Mouse (Mus musculus) layer of hippocampus, postnatal 36 days (tissue): ENCODE results near the gene Nuak2. TPM values are rescaled to one million over a fixed set of nuclear protein-coding genes. Genes with fewer than 3 reads are reported as not detected.
"Not testable (repeated sequence)": the region's sequence is repeated elsewhere in the genome, so short reads cannot be mapped to it uniquely, and the experiment has no call there.

ENCODE experiments used
- DNase-seq, 2 experiments: peaks; one replicate each; pipeline ENCODE4 v3.0.0; 2022
- total RNA-seq, 2 experiments: library from RNA; stranded (reverse); gene quantifications; 2 replicates each; pipeline ENCODE4 v1.2.3; 2021

Nuak2 gene
- total RNA-seq, 2 experiments from 2014 or later: 0.63 to 1.1 TPM

GRCm38 (mm10) chr1:132328565-132328964 is 12.6 kb downstream of the Nuak2 start:
- no peak for DNase-seq

DNA sequence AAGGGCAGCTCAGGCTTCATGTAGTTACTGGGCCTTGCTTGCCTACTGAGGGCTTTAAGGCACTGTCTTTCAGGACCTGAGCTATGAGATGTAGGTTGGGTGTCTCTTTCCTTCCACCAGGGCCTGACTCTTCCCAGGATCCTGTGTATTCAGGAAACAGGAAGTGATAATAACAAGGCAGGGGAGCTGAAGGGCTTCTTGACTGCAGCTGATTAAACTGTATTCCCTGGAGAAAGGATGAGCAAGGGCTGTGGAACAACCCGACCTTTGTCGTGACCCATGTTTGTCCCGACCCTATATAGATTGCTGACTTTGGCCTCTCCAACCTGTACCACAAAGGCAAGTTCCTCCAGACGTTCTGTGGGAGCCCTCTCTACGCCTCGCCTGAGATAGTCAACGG is 13.7 kb downstream of the Nuak2 start:
- DNase-seq: no peak

DNA sequence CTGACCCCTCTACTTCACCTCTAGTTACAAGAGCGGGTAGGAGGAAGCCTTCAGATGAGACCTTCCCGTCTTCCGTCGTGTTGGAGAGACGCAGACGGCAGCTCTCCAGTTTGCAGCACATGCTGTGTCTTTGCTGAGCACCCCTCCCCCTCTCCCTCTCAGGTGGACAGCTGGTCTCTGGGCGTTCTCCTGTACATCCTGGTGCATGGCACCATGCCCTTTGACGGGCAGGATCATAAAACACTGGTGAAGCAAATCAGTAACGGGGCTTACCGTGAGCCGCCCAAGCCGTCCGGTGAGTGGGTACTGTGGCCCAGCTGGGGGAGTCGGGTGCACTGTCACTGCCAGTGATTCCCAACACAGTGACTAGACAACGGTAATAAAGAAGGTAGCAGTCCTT is 14.5 kb downstream of the Nuak2 start:
- DNase-seq: no peak

- DNase-seq: no peak
These were observed 15.4 kb downstream of the Nuak2 start for GRCm38 (mm10) chr1:132331283-132331682.

DNA sequence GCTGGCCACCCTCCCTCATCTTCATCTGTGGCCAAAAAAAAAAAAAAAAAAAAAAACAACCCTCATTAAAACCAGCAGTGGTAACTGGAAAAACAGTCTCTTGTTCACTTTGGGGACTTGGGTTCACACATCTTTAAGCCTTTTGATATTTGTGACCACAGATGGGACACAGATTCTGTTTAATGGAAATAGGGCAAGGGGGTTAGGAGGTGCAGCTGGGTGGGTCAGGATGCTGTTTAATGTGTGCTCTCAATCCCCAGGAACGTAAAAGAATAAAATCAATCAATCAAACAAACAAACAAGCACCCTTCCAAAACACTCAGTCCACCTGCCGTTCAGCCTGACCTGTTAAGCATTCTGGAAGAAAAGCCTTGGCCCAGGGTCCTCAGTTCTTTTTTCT is 17.3 kb downstream of the Nuak2 start:
- DNase-seq: no peak

GRCm38 (mm10) chr1:132333675-132334141 is 17.8 kb downstream of the Nuak2 start:
- no peak for DNase-seq

DNA sequence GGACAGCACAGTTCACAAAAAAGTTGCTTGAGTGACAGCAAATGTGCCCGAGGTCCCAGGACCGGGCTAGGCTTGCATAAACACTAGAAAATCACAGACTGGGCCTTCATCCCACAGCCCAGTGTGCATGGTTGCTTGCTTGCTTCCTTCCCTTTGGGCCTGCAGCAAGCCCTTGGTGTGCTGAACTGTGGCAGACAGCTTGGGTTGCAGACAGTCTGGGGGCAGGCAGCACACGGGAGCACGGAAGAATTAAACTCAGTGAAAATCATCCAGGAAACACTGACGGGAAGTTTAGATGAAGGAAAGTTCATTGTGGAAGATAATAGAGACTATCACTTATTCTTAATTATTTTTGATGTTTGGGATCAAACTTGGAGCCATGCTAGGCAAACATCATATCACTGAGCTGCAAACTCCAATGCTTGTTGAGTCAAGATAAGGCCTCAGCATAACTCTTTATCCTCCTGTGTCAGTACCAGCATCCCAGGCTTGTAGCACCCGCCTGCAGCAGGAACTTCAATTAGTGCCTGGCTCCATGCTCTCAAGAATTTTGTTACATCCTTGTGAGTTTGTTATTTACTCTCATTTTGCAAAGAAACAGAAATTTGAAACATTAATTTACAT is 18.4 kb downstream of the Nuak2 start:
- no peak for DNase-seq

GRCm38 (mm10) chr1:132335378-132335965 is 19.5 kb downstream of the Nuak2 start:
- no peak for DNase-seq

GRCm38 (mm10) chr1:132336921-132337320 is 21.0 kb downstream of the Nuak2 start:
- no peak for DNase-seq

DNA sequence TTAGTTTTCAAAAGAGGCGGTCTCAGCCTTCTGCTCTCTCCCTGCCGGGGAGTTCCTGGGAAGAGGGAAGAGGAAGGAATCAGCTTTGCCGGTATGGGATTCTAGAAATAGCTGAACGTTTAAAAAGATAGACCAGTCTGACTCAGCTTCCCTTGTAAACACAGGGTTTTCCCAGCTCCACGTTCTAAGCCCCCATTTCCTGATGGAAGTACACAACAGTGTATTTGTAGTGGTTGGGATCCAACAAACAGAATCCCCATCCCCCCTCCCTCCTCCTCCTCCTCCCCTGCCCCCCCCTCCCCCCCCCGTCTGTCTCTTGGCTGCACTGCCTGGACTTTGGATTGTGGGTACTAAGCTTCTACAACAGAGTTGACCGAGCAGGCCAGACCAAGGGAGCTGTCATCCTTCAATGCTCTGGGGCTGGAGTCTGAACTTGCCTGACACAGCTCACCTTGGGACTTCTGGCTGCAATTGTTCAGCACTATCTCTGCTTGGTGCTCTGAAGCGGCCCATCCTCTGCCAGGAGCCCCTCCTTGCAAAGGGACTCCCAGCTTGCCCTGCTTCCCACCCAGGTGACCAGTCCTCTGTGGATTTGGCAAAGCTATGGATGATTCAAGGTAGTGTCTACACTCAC is 22.2 kb downstream of the Nuak2 start:
- no peak for DNase-seq

DNA sequence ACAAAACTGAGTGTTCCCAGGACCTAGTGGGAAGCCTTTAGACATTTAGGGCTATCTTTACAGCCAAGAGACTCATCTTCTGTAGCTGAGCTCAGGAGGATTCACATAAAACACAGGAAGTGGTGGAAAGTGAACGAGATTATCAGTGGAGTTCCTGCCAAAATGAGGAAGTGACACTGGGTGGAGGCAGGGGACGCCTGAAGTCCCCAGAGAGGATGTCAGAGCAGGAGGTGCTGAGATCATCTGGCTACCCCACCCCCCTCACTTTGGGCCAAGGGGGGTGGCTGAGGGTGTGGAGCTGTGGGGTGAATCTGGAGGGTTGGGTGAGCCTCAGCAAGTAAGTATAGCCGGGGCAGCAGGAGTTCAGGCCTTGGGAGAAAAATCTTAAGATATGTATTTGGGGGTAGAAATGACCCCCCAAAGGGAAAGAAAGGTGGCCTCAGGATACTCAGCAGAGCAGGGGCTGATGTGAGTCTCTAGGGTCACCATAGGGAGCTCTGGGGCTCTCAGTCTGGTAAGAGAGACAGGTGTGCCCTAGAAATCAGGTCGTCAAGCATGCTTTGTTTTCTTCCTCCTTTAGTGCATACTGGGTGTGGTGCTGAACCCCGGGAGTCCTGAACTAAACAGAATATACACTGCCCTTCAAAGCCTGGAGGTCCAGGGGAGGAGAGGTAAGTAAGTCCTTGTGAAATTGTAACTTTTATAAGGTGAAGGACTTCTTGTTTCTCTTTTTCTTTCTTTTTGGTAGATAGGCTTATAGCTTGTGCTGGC is 26.0 kb downstream of the Nuak2 start:
- no peak for DNase-seq

GRCm38 (mm10) chr1:132342518-132342917 is 26.6 kb downstream of the Nuak2 start:
- DNase-seq: no peak

DNA sequence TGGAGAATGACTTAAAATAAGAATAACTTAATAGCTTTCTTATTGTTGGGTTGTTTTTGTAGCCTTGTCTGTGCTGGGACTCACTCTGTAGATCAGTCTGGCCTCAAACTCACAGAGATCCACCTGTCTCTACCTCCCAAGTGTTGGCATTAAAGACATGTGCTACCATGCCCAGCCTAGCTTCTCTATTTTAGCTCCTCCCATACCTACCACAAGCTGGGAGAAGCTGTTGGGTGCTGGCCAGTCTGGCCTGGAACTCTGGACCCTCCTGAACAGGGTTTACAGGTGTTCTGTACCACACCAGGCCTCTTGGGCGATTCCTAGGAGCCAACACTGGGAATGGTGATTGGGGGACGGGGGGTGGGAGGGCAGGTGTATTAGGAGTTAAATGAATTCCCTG is 27.3 kb downstream of the Nuak2 start:
- DNase-seq: no peak

DNA sequence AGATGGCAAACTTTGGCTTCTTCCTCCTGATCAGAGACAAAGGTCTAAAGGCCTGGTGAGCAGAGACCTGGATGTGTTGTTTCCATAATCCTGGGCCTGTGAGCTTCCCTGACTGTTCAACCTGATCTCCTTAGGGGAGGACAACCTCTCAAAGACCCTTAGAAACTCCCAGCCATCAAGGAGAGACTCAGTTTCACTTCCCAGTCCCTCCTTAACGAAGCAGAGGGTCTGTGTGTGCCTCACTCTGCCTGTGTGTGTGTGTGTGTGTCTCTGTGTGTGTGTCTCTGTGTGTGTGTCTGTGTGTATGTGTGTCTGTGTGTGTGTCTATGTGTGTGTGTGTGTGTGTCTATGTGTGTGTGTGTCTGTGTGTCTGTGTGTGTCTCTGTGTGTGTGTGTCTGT is 27.7 kb downstream of the Nuak2 start:
- no peak for DNase-seq

- DNase-seq: no peak
These were observed 29.6 kb downstream of the Nuak2 start for GRCm38 (mm10) chr1:132345514-132345913.

DNA sequence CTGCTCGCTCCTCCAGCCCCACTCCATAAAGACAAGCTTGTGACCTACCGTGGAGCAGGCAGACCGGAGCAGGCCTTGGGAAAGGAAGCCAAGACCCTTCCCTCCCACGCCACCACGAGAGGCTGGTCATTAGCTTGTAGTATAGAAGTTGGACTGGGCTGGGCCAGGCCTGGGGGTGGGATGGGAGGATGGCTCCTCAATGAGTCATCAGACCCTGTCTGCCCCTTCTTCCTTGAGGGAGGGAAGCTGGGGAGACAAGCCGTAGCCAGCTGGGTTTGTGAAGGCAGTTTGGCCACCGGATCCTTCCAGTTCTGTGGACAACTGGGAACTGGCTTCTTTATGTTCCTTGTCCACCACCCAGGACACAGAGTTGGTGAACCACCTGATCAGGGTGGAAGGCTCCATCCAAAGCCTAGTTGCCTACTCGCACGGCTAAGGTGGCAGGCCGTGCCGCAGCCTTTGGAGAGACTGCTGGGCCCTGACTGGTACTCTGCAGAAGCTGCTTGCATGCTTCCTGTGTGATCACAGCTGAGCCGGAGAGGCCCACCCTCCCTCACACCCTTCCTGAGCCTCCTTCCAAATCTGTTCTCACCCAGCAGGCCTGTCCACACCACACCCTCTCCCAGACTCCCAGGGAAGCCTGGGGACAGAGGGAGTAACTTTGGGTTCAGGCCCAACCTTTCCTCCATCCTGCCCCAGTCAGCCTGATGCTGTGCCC is 30.4 kb downstream of the Nuak2 start:
- DNase-seq: no peak

DNA sequence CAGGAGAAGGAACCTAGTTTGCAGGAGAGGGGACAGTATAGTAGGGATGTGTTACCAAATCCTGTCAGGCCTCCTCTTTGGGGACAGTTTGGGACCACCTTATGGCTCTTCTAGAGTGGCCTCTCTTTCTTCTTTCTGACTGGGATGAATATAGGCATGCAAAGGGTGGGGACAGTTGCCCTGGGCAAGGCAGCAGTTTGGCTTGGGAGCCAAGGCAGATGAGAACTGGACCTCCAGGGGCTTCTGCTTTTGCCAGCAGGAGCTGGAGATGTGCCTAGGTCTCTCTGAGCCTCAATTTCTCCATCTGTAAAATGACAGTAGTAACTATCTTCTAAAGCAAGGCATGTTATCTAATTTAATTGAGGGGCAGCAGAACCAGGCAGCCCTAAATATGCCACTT is 31.0 kb downstream of the Nuak2 start:
- DNase-seq: no peak

- DNase-seq: no peak
These were observed 32.5 kb downstream of the Nuak2 start for GRCm38 (mm10) chr1:132348401-132348800.

DNA sequence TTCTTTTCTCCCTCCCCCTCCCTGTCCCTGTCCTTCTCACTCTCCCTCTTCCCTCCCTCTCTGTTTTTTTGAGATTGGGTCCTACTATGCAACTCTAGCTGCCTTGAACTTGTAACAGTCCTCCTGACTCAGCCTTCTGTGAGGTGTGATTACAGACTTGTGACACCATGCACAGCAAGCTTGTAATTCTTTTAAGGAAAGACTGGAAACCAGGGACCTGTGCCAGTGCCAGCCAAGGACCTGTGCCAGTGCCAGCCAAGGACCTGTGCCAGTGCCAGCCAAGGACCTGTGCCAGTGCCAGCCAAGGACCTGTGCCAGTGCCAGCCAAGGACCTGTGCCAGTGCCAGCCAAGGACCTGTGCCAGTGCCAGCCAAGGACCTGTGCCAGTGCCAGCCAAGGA is 33.1 kb downstream of the Nuak2 start:
- not testable (repeated sequence) for DNase-seq

DNA sequence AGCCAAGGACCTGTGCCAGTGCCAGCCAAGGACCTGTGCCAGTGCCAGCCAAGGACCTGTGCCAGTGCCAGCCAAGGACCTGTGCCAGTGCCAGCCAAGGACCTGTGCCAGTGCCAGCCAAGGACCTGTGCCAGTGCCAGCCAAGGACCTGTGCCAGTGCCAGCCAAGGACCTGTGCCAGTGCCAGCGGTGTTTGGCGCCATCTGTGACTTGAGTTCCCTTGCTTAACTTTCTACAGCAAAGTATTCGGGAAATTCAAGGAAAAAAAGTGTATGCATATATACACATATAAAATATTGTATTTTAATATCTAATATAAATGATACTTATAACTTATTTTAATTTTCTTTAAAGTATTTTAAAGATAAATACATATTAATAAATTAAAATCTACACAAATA is 33.7 kb downstream of the Nuak2 start:
- not testable (repeated sequence) for DNase-seq

- DNase-seq: no peak
These were observed 35.1 kb downstream of the Nuak2 start for GRCm38 (mm10) chr1:132351058-132351457.

- DNase-seq: no peak
These were observed 37.5 kb downstream of the Nuak2 start for GRCm38 (mm10) chr1:132353389-132353788.

DNA sequence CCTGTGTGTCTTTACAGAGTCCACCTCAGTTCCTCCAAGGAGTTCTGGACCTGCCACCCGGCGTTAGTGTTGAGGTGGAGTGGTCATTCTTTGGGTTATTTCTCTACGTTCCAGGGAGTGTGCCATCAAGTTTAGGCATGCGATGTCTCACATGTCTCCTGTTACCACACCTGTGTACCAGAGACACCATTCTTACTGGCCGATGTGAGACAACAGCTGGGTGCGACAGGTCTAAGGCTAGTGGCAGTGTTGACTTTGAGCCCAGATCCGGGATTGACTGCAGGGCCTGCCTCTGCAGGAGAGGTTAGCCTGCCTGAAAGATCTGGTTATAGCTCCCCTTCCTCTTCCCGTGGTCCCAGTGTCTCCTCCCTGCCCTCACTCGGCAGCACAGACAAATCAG is 38.3 kb downstream of the Nuak2 start:
- DNase-seq: no peak
